Mouse (Mus musculus) lung, postnatal 14 days (tissue): Measurements from ENCODE around the gene Il31ra.
"Not testable (repeated sequence)": the region's sequence is repeated elsewhere in the genome, so short reads cannot be mapped to it uniquely, and the experiment has no call there.

Source experiments
- DNase-seq: peaks from one replicate; pipeline ENCODE4 v3.0.0; 2021

The Il31ra gene

DNA sequence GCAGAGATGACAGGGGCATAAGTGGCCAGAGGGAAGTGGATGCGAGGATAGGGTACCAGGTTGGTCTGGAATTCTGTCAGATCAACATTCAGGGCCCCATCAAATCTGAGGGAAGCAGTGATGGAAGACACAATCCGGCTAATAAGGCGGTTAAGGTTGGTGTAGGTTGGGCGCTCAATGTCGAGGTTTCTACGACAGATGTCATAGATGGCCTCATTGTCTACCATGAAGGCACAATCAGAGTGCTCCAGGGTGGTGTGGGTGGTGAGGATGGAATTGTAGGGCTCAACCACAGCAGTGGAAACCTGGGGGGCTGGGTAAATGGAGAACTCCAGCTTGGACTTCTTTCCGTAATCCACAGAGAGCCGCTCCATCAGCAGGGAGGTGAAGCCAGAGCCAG lies at the start of gene Il31ra:
Gene Il31ra, minus strand, starts transcription at position 101 of the 400 bp plus-strand sequence.
- not testable (repeated sequence) for DNase-seq

DNA sequence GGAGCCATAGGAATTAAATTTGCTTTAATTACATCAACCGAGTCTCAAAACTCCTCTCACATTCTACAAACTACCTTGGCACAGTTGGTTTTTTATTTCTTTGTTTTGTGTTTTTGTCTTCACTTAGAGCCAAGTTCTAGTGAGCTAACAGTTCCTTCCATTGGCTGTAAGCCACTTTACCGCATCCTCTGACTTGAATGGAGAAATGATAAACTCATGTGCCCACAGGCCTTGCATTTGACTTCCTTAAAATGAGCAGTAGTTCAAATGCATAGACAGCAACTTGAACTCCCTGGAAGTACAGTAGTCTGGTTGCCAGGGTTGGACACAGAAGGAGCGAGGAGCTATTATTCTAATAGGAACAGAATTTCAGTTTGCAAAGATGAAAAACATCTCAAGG lies 48.7 kb upstream of the Il31ra start:
- no peak for DNase-seq

DNA sequence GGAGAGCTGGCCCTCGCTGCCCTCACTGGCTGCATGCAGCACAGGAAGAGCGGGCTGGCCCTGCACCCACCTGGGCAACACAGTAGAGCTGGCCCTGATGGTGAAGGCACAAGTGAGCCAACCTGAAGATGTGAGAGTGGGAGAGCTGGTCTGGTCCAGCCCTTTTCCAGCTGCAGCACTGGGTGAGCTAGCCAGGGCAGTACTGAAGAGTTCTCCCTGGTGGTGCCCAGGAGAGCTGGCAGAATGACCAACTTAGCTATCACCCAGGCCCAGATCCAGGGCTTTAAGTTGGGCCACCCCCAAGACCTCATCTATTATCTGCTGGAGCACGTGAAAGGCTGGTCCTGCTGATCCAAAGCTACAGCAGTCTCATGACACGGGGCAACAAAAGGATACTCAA lies 45.0 kb upstream of the Il31ra start:
- no peak for DNase-seq

DNA sequence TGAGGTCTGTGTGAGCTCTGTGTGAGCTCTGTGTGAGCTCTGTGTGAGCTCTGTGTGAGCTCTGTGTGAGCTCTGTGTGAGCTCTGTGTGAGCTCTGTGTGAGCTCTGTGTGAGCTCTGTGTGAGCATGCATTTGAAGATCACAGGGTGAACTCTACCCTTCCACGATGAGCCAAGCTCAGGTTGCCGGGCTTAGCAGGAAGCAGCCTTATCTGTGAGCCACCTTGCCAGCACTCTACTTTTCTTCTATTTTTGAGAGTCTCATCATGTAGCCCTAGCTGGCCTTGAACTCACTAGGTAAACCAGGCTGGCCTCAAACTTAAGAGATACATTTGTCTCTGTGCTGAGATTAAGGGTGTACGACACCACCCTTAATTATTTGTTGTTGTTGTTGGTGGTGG lies 42.3 kb upstream of the Il31ra start:
- DNase-seq, result no peak

DNA sequence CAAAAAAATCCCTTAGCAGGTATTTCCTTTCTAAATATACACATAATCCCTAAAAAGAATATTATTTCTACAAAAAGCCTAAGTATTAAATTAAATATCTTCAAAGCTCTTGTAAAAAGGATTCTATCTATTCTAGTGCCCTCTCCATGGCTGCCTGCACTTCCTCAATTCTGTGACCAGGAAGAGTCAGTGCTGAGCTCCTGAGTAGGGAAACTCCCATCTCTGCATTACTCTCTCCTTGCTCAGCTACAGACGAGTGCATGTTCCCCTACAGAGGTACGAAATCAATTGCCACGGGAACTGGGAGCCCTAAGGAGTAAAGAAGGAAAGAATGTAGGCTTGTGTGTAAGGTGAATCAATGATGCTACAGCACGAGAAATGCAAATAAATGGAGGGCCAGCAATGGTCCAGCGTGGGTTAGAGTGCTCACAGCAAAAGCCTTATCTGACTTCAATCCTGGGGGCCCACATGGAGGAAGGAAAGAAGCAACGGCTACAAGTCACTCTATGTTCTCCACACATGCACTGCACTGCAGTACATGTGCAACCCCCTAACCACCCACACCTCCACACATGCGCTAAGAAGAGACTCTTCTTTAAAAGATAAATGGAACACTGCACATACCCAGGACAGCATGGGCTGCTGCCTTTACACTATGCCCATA lies 41.1 kb upstream of the Il31ra start:
- no peak for DNase-seq

DNA sequence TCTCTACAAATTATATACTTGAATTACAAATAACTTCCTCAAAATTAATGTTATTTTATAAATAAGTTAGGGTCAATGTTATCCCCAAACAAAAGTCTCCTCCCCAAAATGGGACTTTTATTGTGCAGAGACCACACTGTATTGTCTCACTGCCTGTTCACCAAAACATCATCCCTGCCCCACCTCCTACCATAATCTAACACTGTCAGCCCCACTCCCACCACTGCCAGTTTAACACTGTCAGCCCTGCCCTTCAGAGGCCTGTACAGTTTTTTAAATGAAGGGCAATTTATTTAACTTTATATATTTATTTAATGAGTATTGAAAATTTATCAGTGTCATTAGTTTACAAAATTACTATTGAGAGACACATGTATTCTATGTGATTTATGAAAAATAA lies 31.4 kb upstream of the Il31ra start:
- DNase-seq, result no peak

DNA sequence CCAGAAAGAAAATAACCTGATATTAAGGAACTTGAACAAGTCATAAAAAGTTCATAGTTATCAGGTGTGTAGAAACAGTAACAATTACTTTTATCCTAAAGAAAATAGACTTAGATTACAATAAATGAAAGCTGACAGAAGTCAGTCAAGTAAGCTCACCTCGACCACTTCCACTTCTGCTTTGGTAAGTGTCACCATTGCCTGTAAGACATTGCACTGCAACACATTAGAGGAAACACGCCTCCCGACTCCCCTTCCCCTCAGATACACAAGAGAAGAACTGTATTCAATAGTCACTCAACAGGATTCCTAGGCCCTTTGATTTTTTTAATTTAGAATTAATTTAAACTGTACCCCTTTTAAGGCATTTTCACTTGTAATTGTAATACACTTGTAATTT lies 30.5 kb upstream of the Il31ra start:
- DNase-seq, result no peak

DNA sequence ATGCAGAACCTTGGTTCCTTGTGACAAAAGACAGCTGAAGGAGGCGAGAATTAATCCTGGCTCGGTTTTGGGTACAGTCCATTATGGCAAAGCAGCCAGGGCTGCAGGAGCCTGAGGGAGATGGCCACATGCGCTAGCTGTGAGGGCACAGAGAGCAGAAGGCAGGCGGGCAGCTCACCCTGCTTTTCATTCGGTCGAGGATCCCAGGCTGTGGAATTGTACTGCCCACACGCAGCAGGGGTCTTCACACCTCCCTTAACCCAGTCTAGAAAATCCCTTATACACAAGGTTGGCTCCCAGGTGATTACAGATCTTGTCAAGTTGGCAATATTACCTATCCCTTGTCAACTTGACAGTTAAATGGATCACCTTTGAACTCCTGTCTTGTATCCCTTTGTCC lies 29.5 kb upstream of the Il31ra start:
- DNase-seq, result no peak

DNA sequence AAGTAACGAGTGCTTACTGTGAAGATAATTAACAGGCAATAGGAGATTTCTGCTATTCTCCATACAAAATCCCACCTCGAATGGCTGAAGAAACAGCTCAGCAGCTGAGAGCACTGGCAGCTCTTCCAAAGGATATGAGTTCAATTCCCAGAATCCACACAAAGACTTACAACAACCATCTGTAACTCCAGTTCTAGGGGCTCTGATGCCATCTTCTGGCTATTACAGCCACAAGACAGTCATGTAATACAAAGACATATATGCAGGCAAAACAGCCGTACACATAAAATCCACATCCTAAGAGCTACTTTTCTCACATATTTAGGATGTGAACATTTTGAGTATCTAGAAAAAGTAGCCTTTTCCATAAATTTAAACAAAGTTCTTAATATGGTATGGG lies 27.4 kb upstream of the Il31ra start:
- DNase-seq, result no peak

DNA sequence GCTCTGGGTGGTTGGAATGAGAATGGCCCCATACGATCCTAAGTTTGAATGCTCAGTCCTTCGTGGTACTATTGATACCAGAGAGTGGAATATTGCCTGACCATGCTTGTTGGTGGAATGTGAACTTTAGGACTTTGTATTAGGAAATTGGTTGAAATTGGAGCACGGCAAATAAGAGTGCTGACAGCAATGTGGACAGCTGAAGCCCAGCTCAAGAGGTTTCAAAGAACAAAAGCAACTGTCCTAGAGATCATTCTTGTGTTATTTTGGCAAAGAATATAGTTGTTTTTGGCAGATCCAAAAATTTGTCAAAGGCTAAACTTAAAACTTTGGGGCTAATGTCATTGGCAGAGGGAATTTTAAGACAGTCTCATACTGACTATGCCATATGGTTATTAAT lies 14.4 kb upstream of the Il31ra start:
- DNase-seq, result no peak

DNA sequence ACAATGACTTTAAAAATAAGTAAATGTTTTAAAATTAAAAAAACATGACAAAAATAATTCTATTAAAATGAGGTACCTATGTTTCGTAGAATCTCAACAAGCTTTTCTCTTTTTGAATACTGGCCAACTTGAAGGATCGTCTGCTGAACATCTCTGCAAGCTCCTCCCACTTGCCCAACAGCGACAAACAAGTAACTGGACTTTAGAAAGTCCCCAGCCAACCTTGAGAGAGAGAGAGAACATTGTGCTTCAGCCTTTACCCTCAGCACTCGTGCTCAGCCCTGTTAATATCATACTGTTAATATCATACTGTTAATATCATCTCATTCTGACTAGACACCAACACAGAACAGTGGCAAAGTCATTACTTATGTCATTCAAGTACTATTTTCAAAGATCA lies 10.3 kb upstream of the Il31ra start:
- no peak for DNase-seq

DNA sequence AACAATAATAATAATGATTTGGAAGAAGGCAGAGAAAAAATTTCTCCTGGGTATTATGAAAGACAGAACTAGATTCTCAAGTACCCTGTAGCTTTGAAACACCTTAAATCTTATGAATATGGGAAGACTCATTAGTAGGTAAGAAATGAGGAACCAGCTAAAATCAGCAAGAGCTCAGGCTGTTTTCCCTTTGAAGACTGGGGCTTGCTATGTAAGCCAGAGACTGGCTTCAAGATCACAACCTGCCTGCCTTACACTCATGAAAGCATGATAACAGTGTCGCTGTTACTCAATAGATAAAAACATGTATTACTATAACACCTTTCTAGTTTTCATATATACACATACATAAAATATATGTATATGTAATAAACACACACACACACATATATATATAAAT lies 9.7 kb upstream of the Il31ra start:
- DNase-seq, result no peak

DNA sequence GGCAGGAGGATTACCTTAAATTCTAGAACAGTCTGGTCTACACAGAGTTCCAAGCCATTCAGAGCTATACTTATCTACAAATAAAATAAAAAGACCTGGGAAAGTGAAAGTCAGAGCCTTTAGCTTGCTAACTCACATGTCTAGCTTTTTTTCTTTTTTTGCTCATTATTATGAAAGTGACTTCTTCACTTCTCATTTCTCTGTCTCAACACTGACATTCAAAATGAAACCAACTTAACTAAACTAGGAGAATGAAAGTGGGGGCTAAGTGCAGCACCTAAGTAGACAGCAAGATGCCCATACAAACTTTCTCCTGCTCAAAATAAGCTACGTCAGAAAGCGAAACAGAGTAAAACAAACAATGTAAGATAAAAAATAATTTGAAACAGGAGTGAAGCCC lies 8.4 kb upstream of the Il31ra start:
- DNase-seq, result no peak

DNA sequence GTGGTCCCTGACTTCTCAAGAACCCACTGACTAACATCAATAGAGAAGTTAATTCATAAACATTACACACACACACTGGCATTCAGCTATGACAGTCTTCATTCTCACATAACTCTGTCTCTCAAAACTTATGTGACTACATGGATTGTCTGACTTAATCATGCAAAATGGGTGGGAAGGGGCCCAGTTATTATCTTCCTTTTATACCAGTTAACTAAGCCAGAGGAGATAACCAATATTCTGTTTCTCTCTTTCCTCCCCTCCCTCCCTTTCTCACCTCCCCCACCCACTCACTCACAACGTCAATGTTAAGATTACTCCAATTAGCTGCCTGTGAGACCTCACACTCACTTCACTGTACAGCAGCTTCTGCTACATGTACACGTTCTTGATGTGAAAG lies 3.9 kb downstream of the Il31ra start:
- no peak for DNase-seq

DNA sequence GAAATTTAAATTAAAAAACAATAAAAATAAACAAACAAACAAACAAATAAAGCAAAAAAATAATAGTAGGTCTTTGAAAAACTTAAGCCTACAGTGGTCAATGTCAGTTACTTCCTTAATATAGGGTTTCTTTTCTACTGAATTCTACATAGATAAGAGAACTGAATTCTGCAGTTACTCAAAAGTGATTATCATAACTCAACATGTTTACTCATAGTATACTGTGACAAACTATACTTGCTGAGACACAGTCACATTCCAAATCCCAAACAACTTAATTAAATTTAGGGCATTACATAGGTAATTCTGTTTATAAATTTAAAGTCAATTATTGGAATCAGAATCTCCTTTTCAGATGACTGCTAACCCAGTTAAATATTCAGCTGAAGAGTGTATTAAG lies 4.5 kb downstream of the Il31ra start:
- no peak for DNase-seq

DNA sequence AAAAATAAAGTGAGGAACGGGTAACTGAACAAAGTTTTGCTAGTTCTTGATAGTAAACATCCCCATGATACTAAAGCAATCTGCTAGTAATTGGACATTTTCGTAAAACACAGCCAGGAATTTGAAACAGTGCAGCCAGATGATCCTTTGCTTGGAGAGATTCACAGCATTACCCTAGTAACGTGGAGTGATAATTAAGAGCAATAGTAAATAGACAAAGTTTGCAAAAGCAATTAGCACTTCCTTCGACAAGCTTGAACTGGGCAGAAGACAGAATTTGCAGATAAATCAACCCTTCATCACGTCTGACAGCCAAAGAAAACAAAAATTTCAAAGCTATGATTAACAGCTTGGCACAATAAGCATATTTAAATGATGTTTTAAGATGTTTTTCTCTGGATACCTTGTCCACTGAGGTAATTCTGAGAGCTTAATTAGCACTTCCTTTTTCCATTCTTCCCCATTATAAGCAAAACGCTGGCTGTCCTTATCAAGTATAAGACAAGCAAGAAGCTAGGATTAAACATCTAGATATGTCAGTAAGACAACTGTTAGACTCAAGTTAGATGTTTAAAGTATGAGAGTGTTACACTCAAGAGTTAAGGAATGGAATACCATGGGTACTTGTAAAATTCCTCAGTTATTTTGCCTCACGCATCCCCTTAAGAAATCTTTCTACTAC lies 9.5 kb downstream of the Il31ra start:
- no peak for DNase-seq

DNA sequence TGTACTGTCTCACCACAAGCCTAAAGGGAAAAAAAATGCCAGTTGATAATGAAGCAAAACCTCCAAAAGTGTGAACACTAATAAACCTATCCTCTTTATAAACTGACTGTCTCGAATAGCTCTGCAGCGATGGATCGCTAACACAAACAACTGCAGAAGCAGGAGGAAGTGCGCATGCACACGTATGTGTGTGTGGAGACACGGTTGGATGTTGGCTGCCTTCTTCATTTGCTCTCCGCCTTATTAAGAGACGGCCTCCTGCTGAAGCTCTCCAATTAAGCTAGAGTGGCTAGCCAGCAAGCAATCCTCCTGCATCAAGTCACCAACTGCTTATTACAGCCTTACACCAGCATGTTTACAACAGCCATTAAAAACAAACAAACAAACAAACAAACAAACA lies 11.9 kb downstream of the Il31ra start:
- DNase-seq, result no peak

DNA sequence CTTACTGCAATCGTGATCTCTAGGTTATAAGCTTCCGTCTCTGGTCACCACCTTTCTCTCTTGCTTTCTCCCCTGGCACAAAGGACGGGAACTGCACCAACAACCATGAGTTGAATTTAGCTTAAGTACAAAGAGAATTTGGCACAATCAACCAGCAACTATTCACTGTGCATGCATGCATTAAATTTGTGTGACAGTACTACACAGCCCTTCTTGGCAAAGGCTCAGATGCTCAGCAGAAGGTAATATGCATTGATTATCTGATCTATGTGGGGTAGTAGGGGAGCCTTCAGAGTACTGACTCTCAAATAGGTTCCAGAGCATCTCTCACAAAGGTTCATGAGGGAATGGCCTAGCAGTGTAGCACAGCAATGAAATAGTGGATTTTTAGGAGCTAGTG lies 12.4 kb downstream of the Il31ra start:
- DNase-seq, result no peak

DNA sequence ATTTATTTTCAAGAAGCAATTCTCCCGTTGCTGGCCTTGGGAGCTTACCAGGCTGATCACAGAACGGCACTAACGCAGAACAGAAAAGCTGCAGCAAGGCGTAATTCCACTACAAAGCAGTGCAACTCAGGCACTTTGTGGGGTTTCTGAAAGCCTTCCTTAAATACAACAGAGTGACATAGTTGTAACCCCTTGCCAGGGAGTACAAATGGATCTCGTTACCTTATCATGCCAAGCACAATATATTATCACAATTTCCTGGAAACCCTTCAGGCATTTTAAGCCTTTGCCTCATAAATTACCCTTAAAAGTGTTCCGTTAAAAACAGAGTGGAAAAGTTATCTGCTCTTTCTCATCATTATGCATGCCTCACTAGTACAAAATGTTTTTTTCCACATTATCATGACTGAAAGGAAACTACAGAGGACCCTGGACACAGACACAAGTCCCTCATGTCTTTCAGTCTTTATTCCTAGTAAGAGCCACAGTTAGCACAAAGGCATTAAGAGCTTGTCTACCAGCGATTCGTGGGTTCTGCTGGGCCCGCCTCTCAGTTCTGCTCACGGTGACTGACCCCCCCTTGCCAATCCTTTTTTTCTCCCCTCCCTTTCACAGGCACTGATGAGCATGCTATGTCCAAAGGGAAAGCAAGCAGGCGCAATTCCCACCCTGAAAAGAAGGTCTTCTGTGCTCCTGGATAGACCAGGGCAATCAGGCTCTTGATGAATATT lies 13.4 kb downstream of the Il31ra start:
- DNase-seq, result no peak

DNA sequence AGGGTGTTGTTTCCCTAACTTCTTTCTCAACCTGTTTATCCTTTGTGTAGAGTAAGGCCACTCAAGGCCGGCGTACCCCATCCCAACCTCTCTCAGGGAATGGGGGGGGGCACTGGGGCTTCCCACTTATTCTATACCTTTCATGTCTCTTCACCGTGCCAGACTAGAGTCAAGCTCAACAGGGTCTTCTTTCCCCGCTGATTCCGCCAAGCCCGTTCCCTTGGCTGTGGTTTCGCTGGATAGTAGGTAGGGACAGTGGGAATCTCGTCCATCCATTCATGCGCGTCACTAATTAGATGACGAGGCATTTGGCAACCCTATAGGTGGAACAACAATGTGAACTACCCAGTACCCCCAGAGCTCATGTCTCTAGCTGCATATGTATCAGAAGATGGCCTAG lies 16.1 kb downstream of the Il31ra start:
- peak; percentile 100 for DNase-seq

DNA sequence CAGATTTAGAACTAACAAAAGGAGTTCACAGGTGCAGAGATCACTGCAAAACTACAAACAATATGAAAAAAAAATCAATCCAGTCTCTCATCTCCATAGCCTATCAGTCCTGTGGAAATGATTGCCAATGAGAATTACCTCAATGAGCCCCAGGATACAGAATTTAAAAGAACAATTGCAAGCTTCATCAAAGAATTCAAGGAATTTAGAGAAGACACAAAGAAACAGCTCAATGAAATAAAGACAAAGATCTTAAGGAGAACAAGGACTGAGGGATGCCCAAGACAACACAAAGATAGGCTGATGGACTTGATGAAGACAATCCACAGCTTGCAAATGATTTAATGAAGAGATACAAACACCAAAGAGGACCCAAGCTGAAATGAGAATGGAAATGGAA lies 20.4 kb downstream of the Il31ra start:
- DNase-seq, result no peak

DNA sequence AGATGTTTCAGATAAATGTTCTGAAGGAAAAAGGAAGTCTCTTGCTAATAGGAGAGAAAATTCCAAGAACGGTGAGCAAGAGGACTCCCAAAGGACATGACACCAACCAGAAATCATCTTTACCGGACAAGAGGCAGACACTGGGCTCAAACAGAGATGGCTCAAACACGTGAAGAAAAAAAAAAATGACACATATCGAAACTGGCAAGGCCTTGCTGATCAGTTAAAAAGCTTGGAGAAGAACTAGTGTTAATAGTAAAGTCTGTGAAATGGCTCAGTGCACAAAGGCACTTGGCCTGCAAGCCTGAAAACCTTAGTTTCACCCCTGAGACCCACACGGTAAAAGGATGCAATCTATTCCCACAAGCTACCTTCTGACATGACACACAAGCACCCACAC lies 23.4 kb downstream of the Il31ra start:
- no peak for DNase-seq

DNA sequence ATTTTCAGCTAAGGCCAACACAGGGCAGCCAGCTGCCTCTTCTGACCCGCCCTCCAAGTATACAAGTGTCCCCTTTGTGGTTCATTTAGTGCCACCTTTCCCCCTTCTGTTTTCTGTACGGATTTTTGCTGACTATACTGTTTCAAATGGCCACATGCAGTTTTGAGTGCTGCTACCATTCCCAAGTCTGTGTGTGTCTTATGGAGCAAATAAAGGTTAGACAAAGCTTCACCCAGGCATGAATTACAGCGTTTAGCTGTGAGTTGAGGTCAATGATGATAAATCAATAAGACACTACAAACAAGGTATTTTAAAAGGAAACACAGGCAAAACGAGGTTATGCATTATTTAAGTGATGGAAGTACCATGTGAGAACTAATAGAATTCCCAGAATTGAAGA lies 24.6 kb downstream of the Il31ra start:
- no peak for DNase-seq

DNA sequence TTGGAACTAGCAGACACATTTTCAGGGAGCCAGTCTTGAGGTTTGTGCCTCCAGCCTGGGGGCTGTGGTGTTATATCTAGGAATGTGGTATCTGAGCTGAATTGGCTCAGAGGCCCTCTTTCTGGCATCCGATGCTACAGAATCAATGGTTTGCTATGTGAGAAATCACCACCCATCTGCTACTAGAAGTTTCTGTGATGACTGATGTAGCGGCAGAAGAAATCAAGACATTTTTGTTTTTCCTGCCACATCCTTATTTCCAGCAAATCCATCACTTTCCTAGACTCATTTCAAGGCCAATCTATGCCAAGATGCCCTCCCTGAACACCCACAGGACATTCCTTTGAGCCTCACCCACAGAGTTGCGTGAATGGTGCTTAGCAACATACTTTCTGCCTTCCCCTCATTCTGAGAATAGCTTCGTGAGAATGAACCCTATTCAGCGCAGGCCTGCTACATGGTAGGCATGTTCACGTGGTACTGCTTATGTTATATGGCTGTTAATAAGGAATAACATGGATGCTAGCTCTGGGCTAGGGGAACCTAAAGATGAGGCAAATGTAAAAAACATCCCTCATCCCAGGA lies 33.5 kb downstream of the Il31ra start:
- DNase-seq, result no peak
